Mouse (Mus musculus) heart, postnatal 0 days (tissue): ENCODE results near the gene Aloxe3. TPM values are rescaled to one million over a fixed set of nuclear protein-coding genes. Genes with fewer than 3 reads are reported as not detected.
A peak's percentile ranks its signal among the peaks of the same experiment; 100 is the strongest.

ENCODE experiments used
- ATAC-seq: fragments of 200-750 bp; cut with Nextera tagmentation; 2 replicates; pipeline ENCODE4 v1.8.0; 2017; ENCODE audit warnings: low read depth, moderate number of reproducible peaks, moderate library complexity; ENCODE audit not compliant: insufficient read depth
- DNase-seq: peaks from one replicate; pipeline ENCODE4 v3.0.0-alpha.2; 2016; ENCODE audit warnings: low spot score
- H3K27ac ChIP-seq: fragments of 300-500 bp; sonication (generic); 2 replicates; pipeline ENCODE4 v1.5.1; 2014; ENCODE audit warnings: low read depth, mild to moderate bottlenecking
- H3K27me3 ChIP-seq: fragments of 300-500 bp; sonication (generic); 2 replicates; pipeline ENCODE4 v1.6.1; 2014; ENCODE audit warnings: low read length, mixed read lengths; ENCODE audit not compliant: control insufficient read depth, insufficient read depth
- H3K36me3 ChIP-seq: fragments of 300-500 bp; sonication (generic); replicated peaks from 2 replicates; pipeline ENCODE4 v1.6.1; 2014; ENCODE audit warnings: low read length, mixed read lengths; ENCODE audit not compliant: control insufficient read depth, insufficient read depth
- H3K4me1 ChIP-seq: fragments of 300-500 bp; sonication (generic); 2 replicates; pipeline ENCODE4 v1.6.1; 2014; ENCODE audit warnings: antibody characterized with exemption; ENCODE audit not compliant: control insufficient read depth, insufficient read depth
- H3K4me2 ChIP-seq: fragments of 300-500 bp; sonication (generic); 2 replicates; pipeline ENCODE4 v1.6.1; 2014; ENCODE audit warnings: low read depth, mild to moderate bottlenecking, low read length, moderate library complexity
- H3K4me3 ChIP-seq: fragments of 300-500 bp; sonication (generic); 2 replicates; pipeline ENCODE4 v1.5.1; 2014; ENCODE audit warnings: low read depth, low read length
- H3K9ac ChIP-seq: fragments of 300-500 bp; sonication (generic); replicated peaks from 2 replicates; pipeline ENCODE4 v1.6.1; 2014; ENCODE audit warnings: low read depth, low read length, mixed read lengths
- H3K9me3 ChIP-seq: fragments of 300-500 bp; sonication (generic); replicated peaks from 2 replicates; pipeline ENCODE4 v1.6.1; 2016; ENCODE audit warnings: low read length; ENCODE audit not compliant: control insufficient read depth
- CTCF ChIP-seq: IDR thresholded peaks from 2 replicates; pipeline ENCODE4 v1.5.1; 2016; ENCODE audit warnings: antibody characterized with exemption, control low read depth, low read depth
- EP300 ChIP-seq: IDR thresholded peaks from 2 replicates; pipeline ENCODE4 v1.6.1; 2016; ENCODE audit warnings: antibody characterized with exemption, low read depth
- WGBS: fragments of 180-500 bp; shearing (Covaris S2); extraction: QIAGEN DNeasy Blood & Tissue Kit; methylation state at CpG from one replicate; pipeline ENCODE4 v1.1.7; 2014; 5-methylcytosine and 5-hydroxymethylcytosine counted together
- polyA plus RNA-seq: library from polyadenylated mRNA; unstranded; fragments of >200 nt; fragmentation: Nextera tagmentation; extraction: Ambion mirVana; gene quantifications from 2 replicates; pipeline ENCODE4 v1.2.1, GENCODE M21; 2015
- total RNA-seq: library from RNA; depleted of rRNA; stranded (reverse); fragments of >200 nt; gene quantifications from 2 replicates; pipeline ENCODE4 v1.2.3, GENCODE M21; 2014; ENCODE audit warnings: low replicate concordance

Gene Aloxe3
- total and polyA plus RNA-seq, 2 experiments from 2014 or later, result not detected

GRCm38 (mm10) chr11:69095511-69096231 lies 30.0 kb upstream of the Aloxe3 start:
- Histone ChIP-seq H3K27me3 (no peaks in the 10 kb centered on the region), H3K4me3 (peak overlapping the region; percentile 76), H3K4me1 (peaks cover 15% of the 10 kb centered on the region), H3K9ac (peak overlapping the region; percentile 96), H3K4me2 (peak overlapping the region; percentile 71), H3K9me3 (no peaks in the 10 kb centered on the region), H3K36me3 (peaks cover 25% of the 10 kb centered on the region), H3K27ac (peak overlapping the region; percentile 99)
- ATAC-seq, result no peak
- WGBS, result under 1% methylated on average over 27 of the region's 27 CpGs
- peak; percentile 70 for DNase-seq
- TF ChIP-seq EP300, result no peak
- TF ChIP-seq CTCF, result no peak

- peak overlapping the region; percentile 96 for H3K9ac ChIP-seq
- peak overlapping the region; percentile 99 for H3K27ac ChIP-seq
- TF ChIP-seq EP300 (no peak), CTCF (no peak)
- H3K4me2 ChIP-seq, result peak overlapping the region; percentile 71
- 5% methylated on average over 9 of the region's 9 CpGs for WGBS
- peak overlapping the region; percentile 76 for H3K4me3 ChIP-seq
- no peaks in the 10 kb centered on the region for H3K27me3 ChIP-seq
- no peaks in the 10 kb centered on the region for H3K9me3 ChIP-seq
- peaks cover 26% of the 10 kb centered on the region for H3K36me3 ChIP-seq
- peaks cover 16% of the 10 kb centered on the region for H3K4me1 ChIP-seq
- ATAC-seq (no peak), DNase-seq (no peak)
These were observed 29.2 kb upstream of the Aloxe3 start for GRCm38 (mm10) chr11:69096360-69096986.

- Histone ChIP-seq H3K4me2 (peak overlapping the region; percentile 71), H3K27me3 (no peaks in the 10 kb centered on the region), H3K9me3 (no peaks in the 10 kb centered on the region), H3K36me3 (peaks cover 27% of the 10 kb centered on the region), H3K27ac (peak overlapping the region; percentile 99), H3K9ac (peak overlapping the region; percentile 96), H3K4me1 (peaks cover 16% of the 10 kb centered on the region), H3K4me3 (peak overlapping the region; percentile 76)
- WGBS, result under 1% methylated on average over 28 of the region's 29 CpGs
- ATAC-seq, result peak; percentile 62
- TF ChIP-seq EP300 (peak; percentile 100), CTCF (no peak)
- DNase-seq, result peak; percentile 99
These were observed 28.5 kb upstream of the Aloxe3 start for GRCm38 (mm10) chr11:69096987-69097900.

GRCm38 (mm10) chr11:69098039-69098761 lies 27.5 kb upstream of the Aloxe3 start:
- no peak for ATAC-seq
- TF ChIP-seq EP300 (no peak), CTCF (no peak)
- 16% methylated on average over 8 of the region's 8 CpGs for WGBS
- DNase-seq, result no peak
- Histone ChIP-seq H3K4me2 (peak overlapping the region; percentile 71), H3K4me3 (peak overlapping the region; percentile 76), H3K4me1 (peaks cover 16% of the 10 kb centered on the region), H3K27me3 (no peaks in the 10 kb centered on the region), H3K9me3 (no peaks in the 10 kb centered on the region), H3K9ac (peak overlapping the region; percentile 76), H3K36me3 (peaks cover 31% of the 10 kb centered on the region), H3K27ac (peak overlapping the region; percentile 99)

GRCm38 (mm10) chr11:69098762-69099091 lies 27.0 kb upstream of the Aloxe3 start:
- peak overlapping the region; percentile 66 for H3K9ac ChIP-seq
- ATAC-seq, result peak; percentile 16
- WGBS, result under 1% methylated on average over 19 of the region's 19 CpGs

More at GRCm38 (mm10) chr11:69098762-69099091, 27.0 kb upstream of the Aloxe3 start:
- peak; percentile 96 for DNase-seq
- H3K4me1 ChIP-seq, result peaks cover 16% of the 10 kb centered on the region
- peak overlapping the region; percentile 99 for H3K27ac ChIP-seq
- peaks cover 36% of the 10 kb centered on the region for H3K36me3 ChIP-seq
- H3K9me3 ChIP-seq, result no peaks in the 10 kb centered on the region
- H3K4me3 ChIP-seq, result peak overlapping the region; percentile 76
- peak overlapping the region; percentile 71 for H3K4me2 ChIP-seq
- H3K27me3 ChIP-seq, result no peaks in the 10 kb centered on the region
- TF ChIP-seq EP300 (no peak; the same call in 1 of the 2 replicates), CTCF (no peak)
